Mouse (Mus musculus) heart, embryonic 15.5 days (tissue): Measurements from ENCODE around the gene Hist1h2bj. TPM values are rescaled to one million over a fixed set of nuclear protein-coding genes. Genes with fewer than 3 reads are reported as not detected.

Experiments
- ATAC-seq: fragments of 200-750 bp; cut with Nextera tagmentation; replicated peaks from 2 replicates; pipeline ENCODE4 v1.8.0; 2017; ENCODE audit warnings: low read depth, moderate TSS enrichment; ENCODE audit not compliant: insufficient number of reproducible peaks, insufficient read depth, low FRiP score
- H3K27ac ChIP-seq: fragments of 300-500 bp; sonication (generic); 2 replicates; pipeline ENCODE4 v1.5.1; 2015; ENCODE audit warnings: mild to moderate bottlenecking, inconsistent platforms
- H3K27me3 ChIP-seq: fragments of 300-500 bp; sonication (generic); 2 replicates; pipeline ENCODE4 v1.6.1; 2015; ENCODE audit warnings: inconsistent platforms
- H3K36me3 ChIP-seq: fragments of 300-500 bp; sonication (generic); 2 replicates; pipeline ENCODE4 v1.6.1; 2015; ENCODE audit warnings: mild to moderate bottlenecking, inconsistent platforms
- H3K4me1 ChIP-seq: fragments of 300-500 bp; sonication (generic); replicated peaks from 2 replicates; pipeline ENCODE4 v1.6.1; 2015; ENCODE audit warnings: inconsistent platforms
- H3K4me2 ChIP-seq: fragments of 300-500 bp; sonication (generic); 2 replicates; pipeline ENCODE4 v1.6.1; 2015; ENCODE audit warnings: inconsistent platforms, mild to moderate bottlenecking, moderate library complexity
- H3K4me3 ChIP-seq: fragments of 300-500 bp; sonication (generic); 2 replicates; pipeline ENCODE4 v1.5.1; 2015; ENCODE audit warnings: mild to moderate bottlenecking, inconsistent platforms
- H3K9ac ChIP-seq: fragments of 300-500 bp; sonication (generic); 2 replicates; pipeline ENCODE4 v1.6.1; 2015; ENCODE audit warnings: mild to moderate bottlenecking, inconsistent platforms
- H3K9me3 ChIP-seq: fragments of 300-500 bp; sonication (generic); replicated peaks from 2 replicates; pipeline ENCODE4 v1.6.1; 2016; ENCODE audit warnings: inconsistent platforms
- WGBS: fragments of 180-500 bp; shearing (Covaris S2); methylation state at CpG from one replicate; pipeline ENCODE4 v1.1.7; 2015; ENCODE audit warnings: mixed read lengths; 5-methylcytosine and 5-hydroxymethylcytosine counted together
- polyA plus RNA-seq: library from polyadenylated mRNA; unstranded; fragments of >200 nt; fragmentation: Nextera tagmentation; extraction: Ambion mirVana; gene quantifications from 2 replicates; pipeline ENCODE4 v1.2.1, GENCODE M21; 2015

Hist1h2bj gene
- polyA plus RNA-seq, 1 experiment from 2014 or later = 2.8 TPM

GRCm38 (mm10) chr13:22001346-22001745 is 41.7 kb upstream of the Hist1h2bj start:
- Histone ChIP-seq H3K4me2 (no peak overlapping the region), H3K27me3 (peaks cover 98% of the 10 kb centered on the region)
- WGBS = 53% methylated on average over 2 of the region's 2 CpGs

DNA sequence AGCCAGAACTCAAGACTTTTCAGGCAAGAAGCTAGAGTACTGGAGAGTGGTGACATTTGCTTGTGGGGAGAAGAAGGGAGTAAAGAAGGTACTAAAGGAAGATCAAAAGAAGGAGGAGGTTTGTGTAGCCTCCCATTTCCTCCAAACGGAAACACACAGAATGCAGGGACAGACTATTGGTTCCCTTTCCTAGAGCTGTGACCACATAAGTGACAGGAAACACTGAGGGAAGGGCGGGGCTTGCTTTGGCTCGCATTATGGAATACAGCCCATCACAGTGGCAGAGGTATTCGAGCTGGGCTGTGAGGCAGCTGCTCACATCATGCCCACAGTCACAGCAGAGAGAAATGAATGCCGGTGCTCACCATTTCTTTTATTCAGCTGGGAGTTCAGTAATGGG is 41.2 kb upstream of the Hist1h2bj start:
- Histone ChIP-seq H3K4me2 (no peak overlapping the region), H3K27ac (no peak overlapping the region), H3K36me3 (no peaks in the 10 kb centered on the region), H3K4me3 (no peak overlapping the region), H3K9ac (no peak overlapping the region), H3K4me1 (peaks cover 22% of the 10 kb centered on the region), H3K27me3 (peaks cover 99% of the 10 kb centered on the region), H3K9me3 (no peaks in the 10 kb centered on the region)
- 21% methylated on average over 5 of the region's 5 CpGs for WGBS
- ATAC-seq = no peak

More at GRCm38 (mm10) chr13:22001346-22001745, 41.7 kb upstream of the Hist1h2bj start:
- H3K9me3 ChIP-seq = no peaks in the 10 kb centered on the region
- H3K4me3 ChIP-seq = no peak overlapping the region
- no peak overlapping the region for H3K9ac ChIP-seq
- no peak for ATAC-seq
- no peaks in the 10 kb centered on the region for H3K36me3 ChIP-seq
- peaks cover 18% of the 10 kb centered on the region for H3K4me1 ChIP-seq
- H3K27ac ChIP-seq = no peak overlapping the region

- peak; percentile 60 for ATAC-seq
- peaks cover 99% of the 10 kb centered on the region for H3K27me3 ChIP-seq
- H3K4me2 ChIP-seq = peak overlapping the region; percentile 93
- H3K4me1 ChIP-seq = peaks cover 19% of the 10 kb centered on the region
- H3K9me3 ChIP-seq = no peaks in the 10 kb centered on the region
- H3K9ac ChIP-seq = peak overlapping the region; percentile 53
- peak overlapping the region; percentile 64 for H3K4me3 ChIP-seq
- H3K36me3 ChIP-seq = no peaks in the 10 kb centered on the region
- under 1% methylated on average over 45 of the region's 45 CpGs for WGBS
- no peak overlapping the region for H3K27ac ChIP-seq
Observed at GRCm38 (mm10) chr13:22005605-22006333, 37.2 kb upstream of the Hist1h2bj start.

GRCm38 (mm10) chr13:22006334-22007120 is 36.5 kb upstream of the Hist1h2bj start:
- Histone ChIP-seq H3K9me3 (no peaks in the 10 kb centered on the region), H3K9ac (peak overlapping the region; percentile 53), H3K4me2 (peak overlapping the region; percentile 93), H3K4me1 (peaks cover 19% of the 10 kb centered on the region), H3K36me3 (no peaks in the 10 kb centered on the region), H3K27ac (no peak overlapping the region; the same call in 1 of the 2 replicates), H3K4me3 (peak overlapping the region; percentile 64), H3K27me3 (peaks cover 96% of the 10 kb centered on the region)
- ATAC-seq = peak; percentile 66
- WGBS = under 1% methylated on average over 38 of the region's 38 CpGs

DNA sequence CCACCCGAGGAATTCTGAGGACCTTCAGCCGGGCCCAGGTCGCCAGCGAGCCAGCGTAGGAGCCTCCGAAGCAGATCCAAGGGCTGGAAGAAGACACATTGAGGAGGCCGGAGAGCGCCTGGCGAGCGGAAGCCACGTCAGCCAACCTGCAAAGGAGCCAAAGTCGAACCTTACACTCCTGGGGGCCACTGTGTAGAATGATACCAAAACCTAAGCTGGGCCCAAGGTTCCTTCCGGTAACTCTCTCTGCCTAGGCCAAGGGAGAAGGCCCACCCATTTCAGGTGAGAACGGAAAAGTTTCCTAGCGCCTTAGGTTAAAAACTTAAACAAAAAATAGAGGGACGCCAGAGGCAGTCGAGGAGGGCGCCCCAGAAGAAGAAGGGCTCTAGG is 35.9 kb upstream of the Hist1h2bj start:
- peaks cover 95% of the 10 kb centered on the region for H3K27me3 ChIP-seq
- ATAC-seq = no peak

GRCm38 (mm10) chr13:22007872-22008271 is 35.1 kb upstream of the Hist1h2bj start:
- Histone ChIP-seq H3K4me3 (0 out of 2 replicates have a peak overlapping the region, but pooled peaks have one; percentile 2), H3K27ac (no peak overlapping the region), H3K9me3 (no peaks in the 10 kb centered on the region), H3K9ac (no peak overlapping the region), H3K27me3 (peaks cover 95% of the 10 kb centered on the region), H3K4me2 (no peak overlapping the region), H3K36me3 (no peaks in the 10 kb centered on the region), H3K4me1 (peaks cover 19% of the 10 kb centered on the region)
- no peak for ATAC-seq
- 56% methylated on average over 7 of the region's 7 CpGs for WGBS

More for the DNA sequence above, 35.9 kb upstream of the Hist1h2bj start:
- Histone ChIP-seq H3K27ac (no peak overlapping the region), H3K4me1 (peaks cover 19% of the 10 kb centered on the region), H3K4me3 (peak overlapping the region; percentile 64), H3K4me2 (peak overlapping the region; percentile 93), H3K36me3 (no peaks in the 10 kb centered on the region), H3K9me3 (no peaks in the 10 kb centered on the region), H3K9ac (no peak overlapping the region)
- 6% methylated on average over 18 of the region's 18 CpGs for WGBS

DNA sequence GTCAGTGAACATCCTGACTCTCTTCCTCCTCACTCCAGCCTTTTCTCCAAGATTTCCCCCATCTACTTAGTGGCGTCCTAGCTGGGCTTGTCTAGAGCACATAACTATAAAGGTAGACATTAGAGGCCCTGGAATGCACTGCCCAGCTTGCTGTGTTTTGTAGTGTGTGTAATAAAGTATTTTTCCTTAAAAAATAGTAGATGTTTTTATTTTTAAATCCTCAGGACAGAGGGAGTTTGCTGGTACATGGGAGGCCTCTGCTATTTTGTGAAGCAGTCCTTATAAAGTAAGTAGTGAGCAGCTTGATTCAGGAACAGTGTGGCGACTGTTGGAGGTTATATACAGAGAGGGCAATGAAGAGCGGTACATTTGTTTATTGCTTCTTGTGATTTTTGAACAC is 34.3 kb upstream of the Hist1h2bj start:
- no peak for ATAC-seq
- H3K27ac ChIP-seq = no peak overlapping the region
- no peak overlapping the region for H3K9ac ChIP-seq
- peaks cover 93% of the 10 kb centered on the region for H3K27me3 ChIP-seq
- no peak overlapping the region for H3K4me2 ChIP-seq
- WGBS = 74% methylated on average over 3 of the region's 3 CpGs
- no peaks in the 10 kb centered on the region for H3K9me3 ChIP-seq
- H3K4me1 ChIP-seq = peaks cover 19% of the 10 kb centered on the region
- H3K36me3 ChIP-seq = no peaks in the 10 kb centered on the region
- no peak overlapping the region for H3K4me3 ChIP-seq

- no peaks in the 10 kb centered on the region for H3K36me3 ChIP-seq
- H3K4me3 ChIP-seq = peak within 1 kb of the TSS; percentile 10; the same call in 1 of the 2 replicates
- WGBS = 27% methylated on average over 7 of the region's 7 CpGs
- H3K27me3 ChIP-seq = peaks cover 93% of the 10 kb centered on the region
- H3K27ac ChIP-seq = no peak within 1 kb of the TSS
- no peak for ATAC-seq
- H3K4me2 ChIP-seq = no peak within 1 kb of the TSS
- peaks cover 28% of the 10 kb centered on the region for H3K4me1 ChIP-seq
- no peaks in the 10 kb centered on the region for H3K9me3 ChIP-seq
- no peak within 1 kb of the TSS for H3K9ac ChIP-seq
Observed at GRCm38 (mm10) chr13:22009642-22010041, 33.4 kb upstream of the Hist1h2bj start, which contains the start of gene Prss16. TSS of gene Prss16 (minus strand) at chr13:22009742.

DNA sequence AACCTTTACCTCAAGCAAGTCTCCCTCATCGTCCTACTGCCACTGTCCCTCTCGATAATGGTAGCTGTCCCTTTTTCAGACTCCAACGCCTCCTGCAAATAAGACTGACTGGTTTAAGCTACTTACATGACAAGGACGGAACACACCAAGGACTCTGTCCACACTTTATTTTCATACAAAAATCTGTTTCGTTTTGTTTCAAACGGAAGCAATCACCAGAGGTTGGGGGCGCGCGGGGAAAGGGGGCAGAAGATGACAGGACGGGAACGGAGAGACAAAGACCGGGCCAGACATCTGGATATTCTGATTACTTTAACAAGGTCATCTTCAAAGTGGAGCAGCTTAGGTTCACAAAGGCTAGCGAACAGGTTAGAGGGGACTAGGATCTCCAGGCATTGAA is 29.3 kb upstream of the Hist1h2bj start:
- Histone ChIP-seq H3K4me1 (peaks cover 10% of the 10 kb centered on the region), H3K9ac (no peak overlapping the region), H3K27ac (no peak overlapping the region), H3K9me3 (no peaks in the 10 kb centered on the region), H3K4me3 (peak overlapping the region; percentile 21; the same call in 1 of the 2 replicates), H3K4me2 (peak overlapping the region; percentile 55), H3K36me3 (no peaks in the 10 kb centered on the region), H3K27me3 (peaks cover 69% of the 10 kb centered on the region)
- 20% methylated on average over 13 of the region's 13 CpGs for WGBS
- no peak for ATAC-seq

- Histone ChIP-seq H3K36me3 (no peaks in the 10 kb centered on the region), H3K4me1 (peaks cover 10% of the 10 kb centered on the region), H3K9ac (no peak overlapping the region), H3K27me3 (peaks cover 66% of the 10 kb centered on the region), H3K27ac (no peak overlapping the region), H3K9me3 (no peaks in the 10 kb centered on the region), H3K4me3 (peak overlapping the region; percentile 28), H3K4me2 (peak overlapping the region; percentile 55)
- WGBS = 10% methylated on average over 17 of the region's 17 CpGs
- ATAC-seq = no peak
Observed at GRCm38 (mm10) chr13:22014411-22014845, 28.6 kb upstream of the Hist1h2bj start.
